Mouse (Mus musculus) stomach, embryonic 15.5 days (tissue): ENCODE data around the gene Palld. TPM values are rescaled to one million over a fixed set of nuclear protein-coding genes. Genes with fewer than 3 reads are reported as not detected.

Source experiments
- ATAC-seq: fragments of 200-750 bp; cut with Nextera tagmentation; 2 replicates; pipeline ENCODE4 v1.8.0; 2017; ENCODE audit warnings: low read depth, moderate number of reproducible peaks, moderate TSS enrichment; ENCODE audit not compliant: insufficient read depth, low FRiP score
- H3K27ac ChIP-seq: fragments of 300-500 bp; sonication (generic); 2 replicates; pipeline ENCODE4 v1.5.1; 2015; ENCODE audit warnings: mild to moderate bottlenecking, inconsistent platforms
- H3K27me3 ChIP-seq: fragments of 300-500 bp; sonication (generic); replicated peaks from 2 replicates; pipeline ENCODE4 v1.6.1; 2015; ENCODE audit warnings: inconsistent platforms
- H3K36me3 ChIP-seq: fragments of 300-500 bp; sonication (generic); 2 replicates; pipeline ENCODE4 v1.6.1; 2015; ENCODE audit warnings: inconsistent platforms
- H3K4me1 ChIP-seq: fragments of 300-500 bp; sonication (generic); 2 replicates; pipeline ENCODE4 v1.6.1; 2015; ENCODE audit warnings: inconsistent platforms
- H3K4me2 ChIP-seq: fragments of 300-500 bp; sonication (generic); 2 replicates; pipeline ENCODE4 v1.6.1; 2015; ENCODE audit warnings: mild to moderate bottlenecking, inconsistent platforms
- H3K4me3 ChIP-seq: fragments of 300-500 bp; sonication (generic); replicated peaks from 2 replicates; pipeline ENCODE4 v1.5.1; 2015; ENCODE audit warnings: inconsistent platforms
- H3K9ac ChIP-seq: fragments of 300-500 bp; sonication (generic); 2 replicates; pipeline ENCODE4 v1.6.1; 2015; ENCODE audit warnings: inconsistent platforms
- H3K9me3 ChIP-seq: fragments of 300-500 bp; sonication (generic); 2 replicates; pipeline ENCODE4 v1.6.1; 2016; ENCODE audit warnings: inconsistent platforms
- WGBS: fragments of 180-500 bp; shearing (Covaris S2); methylation state at CpG from one replicate; pipeline ENCODE4 v1.1.7; 2015; 5-methylcytosine and 5-hydroxymethylcytosine counted together
- polyA plus RNA-seq: library from polyadenylated mRNA; unstranded; fragments of >200 nt; fragmentation: Nextera tagmentation; extraction: Ambion mirVana; gene quantifications from 2 replicates; pipeline ENCODE4 v1.2.1, GENCODE M21; 2015

Gene Palld
- polyA plus RNA-seq, 1 experiment from 2014 or later: 95.5 TPM

- no peak overlapping the region for H3K4me2 ChIP-seq
- no peak for ATAC-seq
- no peak overlapping the region for H3K9ac ChIP-seq
- no peak overlapping the region for H3K4me3 ChIP-seq
- H3K27me3 ChIP-seq: no peaks in the 10 kb centered on the region
- no peaks in the 10 kb centered on the region for H3K9me3 ChIP-seq
- H3K4me1 ChIP-seq: no peaks in the 10 kb centered on the region
- H3K36me3 ChIP-seq: no peaks in the 10 kb centered on the region
- no peak overlapping the region for H3K27ac ChIP-seq
- WGBS: 73% methylated on average over 15 of the region's 15 CpGs
Observed at GRCm38 (mm10) chr8:61466696-61467552, 435.6 kb downstream of the Palld start.

DNA sequence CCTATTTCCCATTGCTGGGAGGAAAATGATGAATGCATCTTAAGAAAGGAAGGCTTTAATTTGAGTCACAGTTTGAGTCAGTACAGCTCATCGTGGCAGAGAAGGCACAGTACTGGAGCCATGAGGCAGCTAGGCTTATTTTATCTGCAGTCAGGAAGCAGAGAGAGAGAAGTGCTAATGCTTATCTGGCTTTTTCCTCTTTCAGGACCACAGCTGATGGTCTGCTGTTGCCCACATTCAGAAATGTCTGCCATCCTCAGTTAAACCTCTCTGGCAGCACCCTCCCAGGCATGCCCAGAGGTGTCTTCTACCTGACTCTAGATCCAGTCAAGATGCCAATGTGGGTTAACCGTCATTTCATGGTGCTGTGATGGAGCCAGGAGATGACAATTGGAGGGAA lies 438.1 kb downstream of the Palld start:
- WGBS: 72% methylated on average over 2 of the region's 2 CpGs
- Histone ChIP-seq H3K27ac (no peak overlapping the region), H3K9me3 (no peaks in the 10 kb centered on the region), H3K9ac (no peak overlapping the region), H3K27me3 (no peaks in the 10 kb centered on the region), H3K4me2 (no peak overlapping the region), H3K4me3 (no peak overlapping the region), H3K36me3 (no peaks in the 10 kb centered on the region), H3K4me1 (no peaks in the 10 kb centered on the region)
- no peak for ATAC-seq

DNA sequence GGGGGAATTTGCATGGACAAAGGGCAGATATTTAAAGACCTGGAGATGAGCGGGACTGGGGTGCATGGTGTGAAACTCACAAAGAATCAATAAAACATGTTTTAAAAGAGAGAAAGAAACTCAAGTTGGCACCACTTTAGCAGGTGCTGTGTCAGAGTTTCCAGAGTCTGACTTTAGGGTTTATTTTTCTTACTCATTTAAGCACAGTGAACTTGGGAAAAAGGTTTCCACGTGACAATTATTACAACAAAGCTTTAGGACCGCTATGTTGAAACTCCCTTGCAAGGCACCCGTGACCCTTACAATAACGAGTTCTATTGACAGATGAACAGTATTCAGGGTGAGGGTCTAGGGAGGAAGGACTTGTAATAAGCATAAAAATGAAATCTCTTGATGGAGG lies 440.3 kb downstream of the Palld start:
- 82% methylated on average over 5 of the region's 5 CpGs for WGBS
- Histone ChIP-seq H3K9me3 (no peaks in the 10 kb centered on the region), H3K4me2 (no peak overlapping the region), H3K27me3 (no peaks in the 10 kb centered on the region), H3K27ac (no peak overlapping the region), H3K9ac (no peak overlapping the region), H3K4me1 (no peaks in the 10 kb centered on the region), H3K4me3 (no peak overlapping the region), H3K36me3 (no peaks in the 10 kb centered on the region)
- no peak for ATAC-seq

Other genes with a start within 250 kb of the Palld start
- gene Ddx60, start 25.4 kb upstream of the Palld start, polyA plus RNA-seq: 1.2 and 1.6 TPM in 2 replicates
- gene Anxa10, start 220.5 kb upstream of the Palld start, polyA plus RNA-seq: 70.2 and 91.0 TPM in 2 replicates